Mouse (Mus musculus) intestine, embryonic 14.5 days (tissue): ENCODE results near the gene Twnk. TPM values are rescaled to one million over a fixed set of nuclear protein-coding genes. Genes with fewer than 3 reads are reported as not detected.

ENCODE experiments used
- ATAC-seq: fragments of 200-750 bp; cut with Nextera tagmentation; replicated peaks from 2 replicates; pipeline ENCODE4 v1.8.0; 2017; ENCODE audit warnings: low read depth, moderate number of reproducible peaks, moderate TSS enrichment, moderate library complexity; ENCODE audit not compliant: low FRiP score, low TSS enrichment
- DNase-seq: peaks from one replicate; pipeline ENCODE4 v3.0.0-alpha.2; 2018; ENCODE audit warnings: low spot score
- H3K27ac ChIP-seq: fragments of 300-500 bp; sonication (generic); 2 replicates; pipeline ENCODE4 v1.5.1; 2014; ENCODE audit warnings: low read depth, mild to moderate bottlenecking, control low read depth
- H3K27me3 ChIP-seq: fragments of 300-500 bp; sonication (generic); replicated peaks from 2 replicates; pipeline ENCODE4 v1.6.1; 2014; ENCODE audit warnings: low read length, control low read depth; ENCODE audit not compliant: control insufficient read depth, insufficient read depth
- H3K36me3 ChIP-seq: fragments of 300-500 bp; sonication (generic); 2 replicates; pipeline ENCODE4 v1.6.1; 2014; ENCODE audit warnings: low read length, control low read depth; ENCODE audit not compliant: control insufficient read depth, insufficient read depth
- H3K4me1 ChIP-seq: fragments of 300-500 bp; sonication (generic); replicated peaks from 2 replicates; pipeline ENCODE4 v1.6.1; 2014; ENCODE audit warnings: low read length, control low read depth, mixed read lengths; ENCODE audit not compliant: control insufficient read depth, insufficient read depth
- H3K4me2 ChIP-seq: fragments of 300-500 bp; sonication (generic); 2 replicates; pipeline ENCODE4 v1.6.1; 2014; ENCODE audit warnings: low read length
- H3K4me3 ChIP-seq: fragments of 300-500 bp; sonication (generic); 2 replicates; pipeline ENCODE4 v1.5.1; 2014; ENCODE audit warnings: low read depth, low read length, control low read depth, mixed read lengths
- H3K9ac ChIP-seq: fragments of 300-500 bp; sonication (generic); 2 replicates; pipeline ENCODE4 v1.6.1; 2014; ENCODE audit warnings: mild to moderate bottlenecking, low read length
- H3K9me3 ChIP-seq: fragments of 300-500 bp; sonication (generic); 2 replicates; pipeline ENCODE4 v1.6.1; 2016; ENCODE audit warnings: low read length, control low read depth; ENCODE audit not compliant: control insufficient read depth
- WGBS: fragments of 180-500 bp; shearing (Covaris S2); extraction: QIAGEN DNeasy Blood & Tissue Kit; methylation state at CpG from one replicate; pipeline ENCODE4 v1.1.7; 2014; 5-methylcytosine and 5-hydroxymethylcytosine counted together
- polyA plus RNA-seq: library from polyadenylated mRNA; unstranded; fragments of >200 nt; fragmentation: Nextera tagmentation; extraction: Ambion mirVana; gene quantifications from 2 replicates; pipeline ENCODE4 v1.2.1, GENCODE M21; 2014

Twnk gene
- 16.7 and 18.4 TPM in 2 replicates for polyA plus RNA-seq

DNA sequence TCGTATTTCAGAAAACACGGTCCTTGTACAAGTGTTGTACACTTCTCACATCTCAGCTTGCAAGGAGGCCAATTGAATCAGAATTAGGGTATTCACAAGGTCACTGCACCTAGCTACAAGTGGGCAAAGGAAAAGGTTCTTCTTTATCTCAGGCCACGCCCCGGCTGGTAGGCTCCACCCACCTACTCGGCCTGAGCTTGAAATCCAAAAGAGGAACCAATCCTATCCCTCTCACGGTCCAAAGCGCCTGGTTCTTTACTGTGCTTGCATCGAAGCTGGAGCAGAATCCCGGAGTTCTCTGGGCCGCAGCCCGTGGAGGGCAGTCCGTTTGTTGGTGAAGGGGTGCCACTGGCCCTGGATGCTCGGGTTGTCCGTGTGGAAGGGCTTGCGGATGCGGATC, at the start of gene Twnk:
Twnk (plus strand) TSS at position 220 of the 400 bp plus-strand sequence.
- Histone ChIP-seq H3K4me2 (peak within 1 kb of the TSS; percentile 94), H3K36me3 (peaks cover 42% of the 10 kb centered on the region), H3K27ac (peak within 1 kb of the TSS; percentile 81), H3K4me3 (peak within 1 kb of the TSS; percentile 99), H3K9me3 (no peaks in the 10 kb centered on the region), H3K9ac (peak within 1 kb of the TSS; percentile 73), H3K27me3 (no peaks in the 10 kb centered on the region), H3K4me1 (peaks cover 18% of the 10 kb centered on the region)
- 9% methylated on average over 16 of the region's 16 CpGs for WGBS
- DNase-seq (peak; percentile 75), ATAC-seq (peak; percentile 16; the same call in 1 of the 2 replicates)

DNA sequence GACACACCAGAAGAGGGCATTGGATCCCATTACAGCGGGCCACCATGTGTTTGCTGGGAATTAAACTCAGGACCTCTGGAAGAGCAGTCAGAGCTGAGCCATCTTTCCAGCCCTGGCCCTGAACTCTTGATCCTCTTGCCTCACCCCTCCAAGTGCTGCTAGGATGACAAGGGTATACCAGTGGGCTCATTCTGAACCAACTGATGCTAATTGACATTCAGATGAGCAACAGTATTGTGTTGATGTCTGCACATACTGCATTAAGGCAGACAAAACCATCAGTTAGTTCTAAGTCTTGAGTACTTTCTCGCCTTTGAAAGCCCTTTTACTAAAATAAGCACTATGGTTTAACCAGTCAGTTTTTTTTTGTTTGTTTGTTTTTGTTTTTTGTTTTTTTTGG, 45.8 kb upstream of the Twnk start:
- no peaks in the 10 kb centered on the region for H3K27me3 ChIP-seq
- no peak overlapping the region for H3K27ac ChIP-seq
- no peak overlapping the region for H3K9ac ChIP-seq
- no peak overlapping the region for H3K4me3 ChIP-seq
- no peaks in the 10 kb centered on the region for H3K9me3 ChIP-seq
- peaks cover 91% of the 10 kb centered on the region for H3K36me3 ChIP-seq
- no peaks in the 10 kb centered on the region for H3K4me1 ChIP-seq
- no peak overlapping the region for H3K4me2 ChIP-seq
- WGBS, result 97% methylated on average over 2 of the region's 2 CpGs
- DNase-seq (no peak), ATAC-seq (no peak)

DNA sequence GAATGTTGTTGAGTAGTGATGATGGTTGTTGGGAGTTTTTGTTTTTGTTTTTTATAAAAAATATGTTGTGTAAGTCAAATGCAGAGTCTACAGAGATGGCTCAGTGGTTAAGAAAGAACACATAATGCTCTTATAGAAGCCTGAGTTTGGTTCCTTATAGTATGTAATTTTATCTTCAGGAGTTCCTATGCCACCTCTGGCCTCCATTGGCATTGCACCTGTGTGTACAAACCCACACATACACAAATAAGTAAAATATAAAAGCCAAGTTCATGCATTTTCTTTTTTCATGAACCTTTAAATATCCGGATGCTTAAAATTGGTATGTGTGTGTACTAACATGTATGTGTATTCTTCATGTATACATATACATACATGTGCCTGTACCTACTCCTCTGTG, 39.5 kb upstream of the Twnk start:
- ATAC-seq (no peak), DNase-seq (no peak)
- Histone ChIP-seq H3K4me1 (no peaks in the 10 kb centered on the region), H3K9me3 (no peaks in the 10 kb centered on the region), H3K36me3 (peaks cover 92% of the 10 kb centered on the region), H3K9ac (no peak overlapping the region), H3K27ac (no peak overlapping the region), H3K27me3 (no peaks in the 10 kb centered on the region), H3K4me2 (no peak overlapping the region), H3K4me3 (no peak overlapping the region)
- 93% methylated on average over 1 of the region's 1 CpGs for WGBS

DNA sequence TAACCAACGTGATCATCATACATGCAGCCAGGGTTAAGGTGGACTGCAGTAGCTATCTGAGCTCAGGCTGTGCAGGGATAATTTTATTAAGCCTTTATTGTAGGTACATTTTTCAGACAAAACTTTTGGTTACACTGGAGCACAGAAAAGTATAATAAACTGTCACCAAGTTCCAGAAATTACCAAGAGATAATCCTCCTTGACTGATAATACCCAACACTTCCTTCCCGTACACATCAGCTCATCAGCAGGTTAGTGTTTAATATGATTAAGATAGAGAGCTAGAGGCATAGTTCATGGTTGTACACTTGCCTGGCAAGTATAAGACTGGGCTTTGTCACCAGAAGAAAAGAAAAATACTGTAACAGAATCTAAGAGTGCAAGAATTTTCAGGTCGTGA, 37.1 kb upstream of the Twnk start:
- Histone ChIP-seq H3K9me3 (no peaks in the 10 kb centered on the region), H3K36me3 (peaks cover 92% of the 10 kb centered on the region)
- ATAC-seq, result no peak

DNA sequence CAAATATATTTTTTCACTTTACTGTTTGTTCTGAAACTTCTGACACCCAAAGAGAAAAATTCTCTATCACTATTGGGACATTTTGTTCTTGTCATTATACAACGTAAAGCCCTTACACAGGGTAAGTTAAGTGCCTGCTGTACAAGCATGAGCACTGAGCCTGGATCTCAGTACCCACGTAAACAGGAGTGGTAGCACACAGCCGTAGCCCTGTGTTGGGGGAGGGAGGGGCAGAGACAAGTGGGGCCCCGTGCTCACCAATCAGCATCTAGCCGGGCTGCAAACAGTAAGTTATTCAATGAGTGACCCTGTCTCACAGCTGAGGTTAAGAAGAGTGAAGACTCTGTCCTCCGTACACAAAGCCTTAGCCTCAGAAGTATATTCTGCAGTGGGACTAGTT, 28.8 kb upstream of the Twnk start:
- H3K9ac ChIP-seq, result no peak overlapping the region
- peaks cover 98% of the 10 kb centered on the region for H3K36me3 ChIP-seq
- DNase-seq, result no peak
- H3K4me1 ChIP-seq, result no peaks in the 10 kb centered on the region
- H3K27me3 ChIP-seq, result no peaks in the 10 kb centered on the region
- H3K9me3 ChIP-seq, result no peaks in the 10 kb centered on the region
- WGBS, result 80% methylated on average over 6 of the region's 6 CpGs
- H3K27ac ChIP-seq, result no peak overlapping the region
- H3K4me2 ChIP-seq, result no peak overlapping the region
- no peak overlapping the region for H3K4me3 ChIP-seq
- ATAC-seq, result no peak

More for the DNA sequence above, 37.1 kb upstream of the Twnk start:
- no peak overlapping the region for H3K9ac ChIP-seq
- no peaks in the 10 kb centered on the region for H3K27me3 ChIP-seq
- DNase-seq, result peak; percentile 9
- H3K27ac ChIP-seq, result no peak overlapping the region
- no peak overlapping the region for H3K4me2 ChIP-seq
- 83% methylated on average over 3 of the region's 3 CpGs for WGBS
- H3K4me3 ChIP-seq, result no peak overlapping the region
- H3K4me1 ChIP-seq, result no peaks in the 10 kb centered on the region

DNA sequence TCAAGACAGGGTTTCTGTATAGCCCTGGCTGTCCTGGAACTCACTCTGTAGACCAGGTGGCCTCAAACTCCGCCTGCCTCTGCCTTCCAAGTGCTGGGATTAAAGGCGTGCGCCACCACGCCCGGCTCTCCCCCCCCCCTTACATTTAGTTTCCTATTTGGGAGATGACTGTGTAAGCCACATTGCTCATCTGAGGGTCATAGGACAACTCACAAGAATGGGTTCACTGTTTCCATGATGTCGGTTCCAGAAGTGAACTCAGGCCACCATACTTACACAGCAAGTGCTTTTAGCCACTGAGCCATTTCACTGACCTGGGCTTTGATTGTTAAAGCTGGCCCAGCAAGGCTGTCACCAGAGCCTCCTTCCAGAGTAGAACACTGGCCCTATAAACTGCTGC, 28.3 kb upstream of the Twnk start:
- ATAC-seq, result no peak
- Histone ChIP-seq H3K36me3 (peaks cover 98% of the 10 kb centered on the region), H3K4me2 (no peak overlapping the region), H3K27me3 (no peaks in the 10 kb centered on the region), H3K4me1 (no peaks in the 10 kb centered on the region), H3K27ac (no peak overlapping the region), H3K9me3 (no peaks in the 10 kb centered on the region), H3K4me3 (no peak overlapping the region), H3K9ac (no peak overlapping the region)
- DNase-seq, result no peak
- whole genome bisulfite sequencing, result 88% methylated on average over 6 of the region's 6 CpGs

DNA sequence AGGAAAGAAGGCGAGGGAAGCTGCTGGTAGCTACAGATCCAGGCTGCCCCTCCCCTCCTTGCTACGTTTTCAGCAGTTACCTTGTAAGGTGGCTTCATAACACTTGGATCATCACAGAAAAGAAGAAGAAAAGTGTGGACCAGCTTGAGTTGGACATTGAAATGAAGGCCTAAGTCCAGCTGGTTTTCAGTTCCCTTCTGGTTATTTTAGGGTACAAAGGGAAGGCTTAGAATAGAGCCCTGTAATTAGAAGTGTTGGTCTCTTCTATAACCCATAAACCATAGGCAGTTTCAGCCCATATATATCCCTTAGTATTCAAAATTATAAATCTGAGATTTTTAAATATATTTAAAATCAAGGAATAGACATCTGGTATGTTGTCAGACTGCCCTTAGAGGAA, 24.7 kb upstream of the Twnk start:
- WGBS, result 95% methylated on average over 2 of the region's 2 CpGs
- Histone ChIP-seq H3K27me3 (no peaks in the 10 kb centered on the region), H3K9me3 (no peaks in the 10 kb centered on the region), H3K9ac (no peak overlapping the region), H3K36me3 (peaks cover 80% of the 10 kb centered on the region), H3K27ac (no peak overlapping the region), H3K4me3 (no peak overlapping the region), H3K4me2 (no peak overlapping the region), H3K4me1 (no peaks in the 10 kb centered on the region)
- DNase-seq (no peak), ATAC-seq (no peak)

DNA sequence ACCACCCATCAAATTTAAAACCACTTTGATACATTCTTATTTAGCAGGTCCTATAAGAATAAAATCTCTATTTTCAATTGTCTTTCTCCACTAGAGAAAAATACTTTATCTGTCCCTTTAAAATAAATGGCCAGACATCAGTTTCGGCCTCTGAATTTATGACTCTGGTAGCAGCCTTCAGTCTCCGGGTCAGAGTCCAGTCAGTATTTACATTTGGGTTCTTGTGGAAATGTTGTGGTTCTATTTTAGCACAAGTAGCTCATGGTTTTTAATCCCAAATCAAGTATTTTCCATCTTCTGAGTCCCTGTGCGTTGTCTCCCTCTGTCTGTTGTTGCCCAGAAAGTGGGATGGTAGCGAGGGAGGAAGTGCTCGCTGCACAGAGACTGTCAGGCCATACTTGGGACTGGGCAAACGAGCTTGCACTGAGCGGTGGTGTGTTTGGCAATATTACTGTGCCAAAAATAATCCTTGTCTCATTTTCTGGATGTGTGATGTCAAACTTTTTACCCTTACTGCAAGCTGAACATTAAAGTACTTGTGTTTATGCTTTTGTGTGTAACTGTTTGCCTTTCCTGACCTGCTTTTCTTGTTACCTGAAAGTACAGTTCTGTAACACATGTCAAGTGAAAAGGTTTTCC, 22.9 kb upstream of the Twnk start:
- no peaks in the 10 kb centered on the region for H3K9me3 ChIP-seq
- WGBS, result 58% methylated on average over 7 of the region's 7 CpGs
- peaks cover 62% of the 10 kb centered on the region for H3K36me3 ChIP-seq
- no peak for DNase-seq
- H3K27ac ChIP-seq, result peak overlapping the region; percentile 40; the same call in 1 of the 2 replicates
- H3K9ac ChIP-seq, result no peak overlapping the region
- H3K27me3 ChIP-seq, result no peaks in the 10 kb centered on the region
- no peak overlapping the region for H3K4me3 ChIP-seq
- 0 out of 2 replicates have a peak, but pooled peaks have one; percentile 32 for ATAC-seq
- H3K4me1 ChIP-seq, result no peaks in the 10 kb centered on the region
- no peak overlapping the region; the same call in 1 of the 2 replicates for H3K4me2 ChIP-seq

DNA sequence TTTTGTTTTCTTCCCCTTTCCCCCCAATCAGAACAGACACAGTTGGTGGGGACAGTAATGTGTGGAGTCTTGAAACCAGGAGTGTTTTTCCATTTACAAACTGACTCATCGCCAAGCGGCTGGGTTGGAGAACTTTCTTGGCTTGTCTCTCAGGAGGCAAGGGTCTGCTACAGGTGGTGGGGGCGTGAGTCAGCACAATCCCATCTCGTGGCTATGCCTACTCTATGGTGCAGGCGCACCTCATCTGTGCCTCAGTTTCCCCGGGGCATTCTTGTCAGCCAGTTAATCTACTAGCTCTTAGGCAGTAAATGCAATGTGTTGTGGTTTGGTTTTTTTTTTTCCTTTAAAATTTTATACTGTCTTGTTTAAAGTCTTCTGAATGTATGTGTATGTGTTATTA, 22.1 kb upstream of the Twnk start:
- Histone ChIP-seq H3K4me1 (peaks cover 3% of the 10 kb centered on the region; the same call in 1 of the 2 replicates), H3K9me3 (no peaks in the 10 kb centered on the region), H3K4me2 (no peak overlapping the region), H3K36me3 (peaks cover 55% of the 10 kb centered on the region), H3K27ac (peak overlapping the region; percentile 40; the same call in 1 of the 2 replicates), H3K4me3 (no peak overlapping the region), H3K9ac (no peak overlapping the region), H3K27me3 (no peaks in the 10 kb centered on the region)
- 88% methylated on average over 6 of the region's 6 CpGs for WGBS
- DNase-seq (no peak), ATAC-seq (no peak)
